Mouse (Mus musculus): ENCODE results near the gene Rpp21. TPM values are rescaled to one million over a fixed set of nuclear protein-coding genes. Genes with fewer than 3 reads are reported as not detected.

Gene Rpp21
- 10 to 100 TPM; 72.2 to 97.7 TPM for polyA plus RNA-seq (2012; fragmentation: generic; extraction: Trizol)

GRCm38 (mm10) chr17:36257969-36258368 lies at the start of gene Rpp21:
TSS of gene Rpp21 (minus strand) at chr17:36258069.

GRCm38 (mm10) chr17:36286390-36286789 lies 28.5 kb upstream of the Rpp21 start, which contains the start of gene H2-M10.2:
TSS of gene H2-M10.2 (minus strand) at chr17:36286490.

GRCm38 (mm10) chr17:36271586-36272256 lies 13.9 kb upstream of the Rpp21 start, which contains the start of gene Trim39:
TSS of gene Trim39 (minus strand) at chr17:36272247.

Other genes starting within 250 kb of the Rpp21 start
- gene H2-T24, start 237.5 kb downstream of the Rpp21 start, polyA plus RNA-seq (2012; fragmentation: generic; extraction: Trizol), result 1 to 10 TPM in 1 of 2 experiments, under 1 TPM in 1; 0.04 to 1.6 TPM
- gene H2-T23, start 225.2 kb downstream of the Rpp21 start, polyA plus RNA-seq (2012; fragmentation: generic; extraction: Trizol), result 10 to 100 TPM in 1 of 2 experiments, 1 to 10 TPM in 1; 7.0 to 77.3 TPM
- gene H2-T22, start 215.3 kb downstream of the Rpp21 start, polyA plus RNA-seq (2012; fragmentation: generic; extraction: Trizol), result 100 to 1,000 TPM in 1 of 2 experiments, 10 to 100 TPM in 1; 42.8 to 114 TPM
- under 1 TPM in 1 of 2 experiments, not detected in 1; 0.09 TPM for gene Gm6034, start 215.1 kb downstream of the Rpp21 start, polyA plus RNA-seq (2012; fragmentation: generic; extraction: Trizol)
- under 1 TPM; 0.08 to 0.39 TPM for gene Gm11127, start 199.7 kb downstream of the Rpp21 start, polyA plus RNA-seq (2012; fragmentation: generic; extraction: Trizol)
- gene Gm19684, start 136.4 kb downstream of the Rpp21 start, polyA plus RNA-seq (2012; fragmentation: generic; extraction: Trizol), result not detected
- not detected for gene Gm7030, start 128.6 kb downstream of the Rpp21 start, polyA plus RNA-seq (2012; fragmentation: generic; extraction: Trizol)
- not detected for gene Gm8909, start 89.5 kb downstream of the Rpp21 start, polyA plus RNA-seq (2012; fragmentation: generic; extraction: Trizol)
- gene H2-T3, start 67.8 kb downstream of the Rpp21 start, polyA plus RNA-seq (2012; fragmentation: generic; extraction: Trizol), result not detected
- gene Trim39, start 14.2 kb upstream of the Rpp21 start, polyA plus RNA-seq (2012; fragmentation: generic; extraction: Trizol), result 1 to 10 TPM; 1.2 to 8.7 TPM
- gene H2-M10.2, start 28.4 kb upstream of the Rpp21 start, polyA plus RNA-seq (2012; fragmentation: generic; extraction: Trizol), result not detected
- not detected for gene H2-M10.1, start 68.1 kb upstream of the Rpp21 start, polyA plus RNA-seq (2012; fragmentation: generic; extraction: Trizol)
- gene H2-M10.3, start 110.3 kb upstream of the Rpp21 start, polyA plus RNA-seq (2012; fragmentation: generic; extraction: Trizol), result not detected
- not detected for gene H2-M10.4, start 204.3 kb upstream of the Rpp21 start, polyA plus RNA-seq (2012; fragmentation: generic; extraction: Trizol)

Data from C3H10T1/2 (cell line).